Mouse (Mus musculus): ENCODE results near the gene Dpf3.

GRCm38 (mm10) chr12:83229683-83230082, 257.8 kb downstream of the Dpf3 start:
- no peak for TF ChIP-seq CTCF (IDR thresholded peaks at IDR 0.05; ENCODE audit: control insufficient read depth, insufficient read depth, insufficient replicate concordance, low read depth, low read length)
- TF ChIP-seq POLR2A (IDR thresholded peaks at IDR 0.05; ENCODE audit: control insufficient read depth, low read depth, low read length), result no peak

Data from testis, adult 2 months (tissue).